Mouse (Mus musculus): ENCODE data around the gene Dnmt1.

Dnmt1 gene

DNA sequence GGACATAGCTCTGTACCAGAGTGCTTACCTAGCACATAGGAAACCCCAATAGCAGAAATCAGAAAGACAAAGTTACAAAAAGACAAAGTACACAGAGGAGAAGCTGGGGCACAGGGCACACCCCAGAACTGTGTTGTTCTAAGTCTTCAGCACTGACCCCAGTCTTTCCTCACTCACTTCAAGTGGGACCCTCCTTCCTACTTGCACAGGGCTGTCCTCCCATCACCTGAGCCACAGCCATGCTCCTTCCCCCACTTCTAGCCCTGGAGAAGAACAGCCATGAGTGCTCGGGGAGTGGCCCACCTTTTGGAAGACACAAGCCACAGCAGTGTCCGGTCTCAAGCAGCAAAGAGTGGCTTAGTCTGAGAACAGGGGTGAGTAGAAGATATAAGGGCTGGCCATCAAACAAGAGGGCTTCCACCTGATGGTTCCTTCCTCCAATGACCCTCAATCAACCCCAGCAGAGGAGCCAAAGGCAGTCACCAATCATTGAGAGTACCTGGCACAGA lies at the start of gene Dnmt1:
Gene Dnmt1, minus strand, starts transcription at position 459 of the 509 bp plus-strand sequence.
- in situ Hi-C loops (cut with MboI, MseI), result no loop called here

DNA sequence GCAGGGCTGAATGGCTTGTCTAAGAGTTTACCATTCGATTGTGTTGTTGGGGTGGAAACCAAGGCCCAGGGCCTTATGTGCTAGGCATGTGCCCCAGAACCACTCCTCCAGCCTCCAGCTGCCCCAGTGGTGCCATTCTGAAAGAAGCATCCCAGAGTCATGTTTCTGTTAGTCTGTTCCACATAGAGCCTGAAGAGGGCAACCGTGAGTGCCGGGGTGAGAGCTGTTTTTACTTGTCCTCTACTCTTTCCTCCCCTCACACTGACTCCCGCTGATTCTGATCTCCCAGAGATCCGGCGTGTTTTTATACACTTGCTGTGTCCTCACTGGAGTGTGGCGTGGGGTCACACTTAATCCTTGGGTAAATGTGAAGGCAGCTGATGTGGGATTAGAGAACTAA lies 48.3 kb upstream of the Dnmt1 start:
- in situ Hi-C loops (cut with MboI, MseI), result no loop called here

DNA sequence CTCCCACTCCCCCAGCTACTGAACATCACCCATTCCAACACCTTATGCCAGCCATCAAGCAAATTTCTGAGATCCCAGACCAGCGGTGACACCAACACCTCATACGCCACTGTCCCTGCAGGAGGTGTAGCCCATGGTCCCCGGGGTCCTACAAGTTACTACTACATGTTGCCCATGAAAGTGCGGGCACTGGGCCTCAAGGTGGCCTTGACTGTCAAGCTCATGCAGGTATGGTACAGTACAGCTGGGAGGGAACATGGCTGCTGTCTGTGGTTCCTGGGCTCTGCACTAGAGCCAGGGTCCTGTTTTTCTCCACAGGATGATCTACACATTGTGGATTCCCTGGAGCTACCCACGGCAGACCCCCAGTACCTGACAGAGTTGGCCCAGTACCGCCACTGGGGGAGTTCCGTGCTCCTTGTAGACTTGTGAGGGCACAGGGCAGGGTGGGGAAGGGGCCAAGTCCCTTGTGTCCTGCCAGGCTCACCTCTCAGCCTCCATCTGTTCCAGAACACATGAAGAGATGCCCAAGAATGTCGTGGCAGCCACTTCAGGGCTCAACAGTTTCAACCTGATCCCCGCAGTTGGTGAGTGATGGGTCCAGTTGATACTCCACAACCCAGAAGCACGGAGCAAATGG lies 47.7 kb upstream of the Dnmt1 start:
- in situ Hi-C loops (cut with MboI, MseI), result no loop called here

DNA sequence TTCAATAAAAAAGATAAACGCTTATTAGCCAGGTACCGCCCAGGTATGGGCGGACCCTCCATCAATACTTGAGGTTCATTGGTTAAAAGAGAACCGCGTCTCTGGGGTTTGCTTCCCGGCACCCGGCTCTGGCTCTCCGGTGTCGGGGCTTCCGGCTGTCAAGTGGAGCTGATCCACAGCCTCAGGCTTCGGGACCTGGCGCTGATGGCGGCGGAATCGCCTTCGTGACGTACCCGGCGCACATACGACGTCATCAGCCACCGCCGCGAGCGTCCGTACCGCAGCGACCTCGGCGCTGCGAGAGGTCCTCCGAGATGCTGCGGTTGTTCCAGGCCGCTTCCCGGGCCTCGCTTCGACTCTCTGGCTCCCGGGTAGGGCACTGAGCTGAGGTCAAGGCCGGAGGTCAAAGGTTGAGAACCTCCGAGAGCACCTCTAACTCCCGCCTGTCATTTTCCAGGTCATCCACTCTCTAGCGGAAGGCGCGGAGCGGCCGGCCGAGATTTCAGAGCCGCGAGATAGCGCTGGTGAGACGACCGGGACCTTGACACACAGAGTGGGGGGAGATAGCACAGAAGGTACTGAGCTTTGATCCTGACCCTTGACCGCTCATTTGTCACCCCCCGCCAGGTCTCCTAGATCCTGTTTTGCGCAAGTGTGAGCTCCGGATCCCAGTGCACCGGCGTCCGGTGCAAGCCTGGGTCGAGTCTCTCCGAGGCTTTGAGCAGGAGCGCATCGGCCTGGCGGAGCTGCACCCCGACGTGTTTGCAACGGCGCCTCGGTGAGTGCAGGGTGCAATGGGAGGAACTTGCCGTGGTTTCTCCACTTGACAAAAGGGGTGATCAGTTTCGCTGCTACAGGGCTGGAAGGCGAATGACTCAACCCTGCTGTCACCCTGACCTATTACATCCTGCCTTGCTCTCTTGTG lies 43.2 kb upstream of the Dnmt1 start, which contains the start of gene Mrpl4:
Gene Mrpl4, plus strand, starts transcription at position 112 of the 925 bp plus-strand sequence.
- in situ Hi-C loops (cut with MboI, MseI), result loop anchor here in 1 of 2 experiments (5.0 kb wide), 1 partner anchor 106 kb away; the partner anchor contains the start of gene Eif3g

DNA sequence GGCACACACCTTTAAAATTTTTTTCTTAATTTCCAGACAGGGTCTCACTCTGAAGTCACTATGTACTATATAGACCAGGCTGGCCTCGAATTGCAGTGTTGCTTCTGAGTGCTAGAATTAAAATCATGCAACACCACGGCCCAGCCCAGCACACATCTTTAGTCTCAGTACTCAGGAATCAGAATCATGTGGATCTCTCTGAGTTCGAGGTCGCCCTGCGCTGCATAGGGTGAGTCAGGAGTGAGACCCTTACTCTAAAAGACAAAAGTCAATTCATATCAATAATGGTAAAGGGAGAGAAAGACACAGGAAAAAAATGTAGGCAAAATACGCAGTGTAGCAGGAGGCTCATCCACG lies 42.6 kb upstream of the Dnmt1 start:
- in situ Hi-C loops (cut with MboI, MseI), result loop anchor here in 1 of 2 experiments (5.0 kb wide), 1 partner anchor 105 kb away; the partner anchor contains the start of gene Eif3g

DNA sequence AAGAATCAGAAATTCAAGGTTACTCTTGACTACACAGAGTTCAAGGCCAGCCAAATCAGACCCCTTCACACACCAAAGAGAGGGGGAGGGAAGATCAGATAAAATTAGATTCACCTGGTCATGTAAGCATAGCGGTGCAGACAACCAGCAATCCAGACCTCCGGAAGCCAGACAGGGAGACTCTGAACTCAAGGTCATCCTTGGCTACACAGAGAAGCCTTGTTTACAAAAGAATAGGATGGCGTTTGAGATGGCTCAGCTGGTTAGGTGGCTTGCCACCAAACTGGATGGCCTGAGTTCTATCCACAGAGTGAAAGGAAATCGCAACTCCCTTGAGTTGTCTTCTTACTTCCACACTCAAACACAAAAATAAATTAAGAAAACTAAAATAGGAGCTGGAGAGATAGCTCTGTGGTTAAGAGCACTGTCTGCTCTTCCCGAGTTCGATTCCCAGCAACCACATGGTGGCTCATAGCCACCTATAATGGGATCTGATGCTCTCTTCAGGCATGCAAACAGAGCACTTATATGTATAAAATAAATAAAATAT lies 42.0 kb upstream of the Dnmt1 start:
- in situ Hi-C loops (cut with MboI, MseI), result loop anchor here in 1 of 2 experiments (5.0 kb wide), 1 partner anchor 104 kb away; the partner anchor contains the start of gene Eif3g

DNA sequence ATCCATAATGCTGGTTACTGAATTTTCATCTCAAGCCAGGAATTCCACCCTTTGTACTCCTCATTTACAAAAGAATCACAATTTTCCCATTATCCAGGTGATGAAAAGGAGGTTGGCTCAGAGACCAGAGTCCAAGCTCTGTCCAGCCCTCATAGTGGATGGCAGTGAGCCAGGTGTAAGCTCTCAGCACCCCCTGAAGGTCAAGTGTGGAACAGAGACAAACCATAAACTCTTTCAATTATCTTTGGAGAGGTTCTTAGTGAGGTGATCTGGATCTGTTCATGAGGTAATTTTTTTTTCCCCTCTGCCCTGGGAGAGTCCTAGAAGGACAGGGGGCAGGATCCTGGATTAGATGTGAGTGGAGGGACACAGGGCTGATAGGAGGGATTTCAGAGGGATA lies 41.1 kb upstream of the Dnmt1 start:
- in situ Hi-C loops (cut with MboI, MseI), result loop anchor here in 1 of 2 experiments (5.0 kb wide), 1 partner anchor 104 kb away; the partner anchor contains the start of gene Eif3g

DNA sequence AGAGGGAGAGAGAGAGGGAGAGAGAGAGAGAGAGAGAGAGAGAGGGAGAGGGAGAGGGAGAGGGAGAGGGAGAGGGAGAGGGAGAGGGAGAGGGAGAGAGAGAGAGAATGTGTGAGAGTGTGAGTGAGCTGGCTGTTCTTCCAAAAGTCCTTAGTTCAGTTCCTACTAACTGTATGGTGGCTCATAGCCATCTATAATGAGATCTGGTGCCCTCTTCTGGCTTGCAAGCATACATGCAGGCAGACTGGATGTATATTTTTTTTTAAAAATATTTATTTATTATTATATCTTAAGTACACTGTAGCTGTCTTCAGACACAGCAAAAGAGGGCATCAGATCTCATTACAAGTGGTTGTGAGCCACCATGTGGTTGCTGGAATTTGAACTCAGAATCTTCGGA lies 38.6 kb upstream of the Dnmt1 start:
- in situ Hi-C loops (cut with MboI, MseI), result loop anchor here in 1 of 2 experiments (5.0 kb wide), 1 partner anchor 56 kb away; no protein-coding TSS in a partner anchor

DNA sequence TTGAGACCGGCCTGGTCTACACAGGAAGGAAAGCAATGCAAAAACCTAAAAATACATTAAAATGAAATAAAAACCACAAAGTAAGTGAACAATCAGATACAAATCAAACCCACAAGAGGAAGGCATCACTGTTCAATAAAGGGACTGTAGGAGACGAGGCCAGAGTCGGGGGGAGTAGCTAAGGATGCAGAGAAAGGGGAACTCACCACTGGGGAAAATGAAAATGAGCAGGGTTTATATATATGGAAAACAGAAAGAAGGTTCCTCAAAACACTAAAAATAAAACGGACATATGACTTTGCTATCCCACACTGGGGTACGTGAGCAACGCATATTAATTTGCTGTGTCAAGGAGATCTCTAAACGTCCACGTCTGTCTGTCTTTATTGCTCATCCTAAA lies 37.4 kb upstream of the Dnmt1 start:
- in situ Hi-C loops (cut with MboI, MseI), result loop anchor here in 1 of 2 experiments (5.0 kb wide), 1 partner anchor 55 kb away; no protein-coding TSS in a partner anchor

DNA sequence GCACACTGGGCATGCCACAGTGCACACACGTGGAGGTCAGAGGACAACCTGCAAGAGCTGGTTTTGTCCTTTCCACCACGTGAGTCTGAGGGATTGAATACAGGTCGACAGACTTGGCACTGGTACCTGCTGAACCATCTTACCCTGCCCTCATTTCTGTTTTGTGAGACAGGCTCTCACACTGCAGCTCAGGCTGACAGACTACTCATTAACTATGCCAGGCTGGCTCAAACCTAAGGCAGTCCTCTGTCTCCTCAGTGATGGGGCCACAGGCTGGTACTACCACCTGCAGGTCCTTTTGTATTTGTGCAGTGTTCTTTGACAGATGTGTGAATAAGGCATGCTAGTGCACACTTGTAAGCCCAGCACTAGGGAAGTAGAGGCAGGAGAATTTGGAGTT lies 35.4 kb upstream of the Dnmt1 start:
- in situ Hi-C loops (cut with MboI, MseI), result loop anchor here in 1 of 2 experiments (5.0 kb wide), 1 partner anchor 53 kb away; no protein-coding TSS in a partner anchor

DNA sequence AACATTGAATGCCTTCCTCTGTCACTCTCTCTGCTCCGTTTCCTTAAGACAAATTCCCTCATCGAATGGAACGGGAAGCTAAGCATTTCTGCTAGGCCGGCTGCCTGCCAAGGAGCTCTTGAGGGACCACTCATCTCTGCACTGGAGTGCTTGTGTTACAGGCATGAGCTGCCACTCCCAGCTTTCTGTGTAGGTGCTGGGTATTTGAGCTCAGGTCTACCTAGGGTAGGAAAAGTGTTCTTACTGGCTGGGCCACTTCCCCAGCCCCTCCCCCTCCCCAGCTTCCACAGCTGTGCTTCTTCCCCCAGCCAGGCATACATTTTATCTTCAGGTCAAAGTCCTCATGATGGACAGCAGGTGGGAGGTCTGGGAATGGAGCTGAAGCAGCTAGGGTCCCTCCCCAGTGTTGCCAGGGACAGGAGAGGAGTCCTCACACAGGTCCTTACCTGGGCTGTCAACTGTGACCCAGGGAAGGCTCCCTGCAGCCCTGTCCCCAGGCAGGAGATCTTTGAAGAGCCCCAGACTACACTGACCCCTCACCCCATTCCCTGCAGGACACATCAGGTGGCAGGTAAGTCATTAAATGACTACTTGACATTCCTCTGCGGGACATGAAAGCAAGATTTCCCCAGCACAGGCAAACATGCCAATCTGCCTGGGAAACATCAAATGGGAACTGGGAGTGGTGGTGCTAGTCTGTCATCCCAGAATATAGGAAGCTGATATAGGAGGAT lies 33.6 kb upstream of the Dnmt1 start:
- in situ Hi-C loops (cut with MboI, MseI), result no loop called here

DNA sequence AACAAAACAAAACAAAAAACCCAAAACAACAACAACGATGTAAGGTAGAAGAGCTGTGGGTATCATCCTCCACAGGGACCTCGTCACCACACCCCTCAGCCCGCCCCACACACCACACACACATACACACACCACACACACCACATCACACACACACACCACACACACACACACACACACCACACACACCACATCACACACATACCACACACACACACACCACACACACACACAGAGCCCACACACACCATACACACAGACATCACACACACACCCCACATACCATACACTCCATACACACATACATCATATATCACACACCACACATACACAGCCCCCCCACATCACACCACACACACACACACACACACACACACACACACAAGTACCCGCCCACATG lies 31.9 kb upstream of the Dnmt1 start:
- in situ Hi-C loops (cut with MboI, MseI), result no loop called here

DNA sequence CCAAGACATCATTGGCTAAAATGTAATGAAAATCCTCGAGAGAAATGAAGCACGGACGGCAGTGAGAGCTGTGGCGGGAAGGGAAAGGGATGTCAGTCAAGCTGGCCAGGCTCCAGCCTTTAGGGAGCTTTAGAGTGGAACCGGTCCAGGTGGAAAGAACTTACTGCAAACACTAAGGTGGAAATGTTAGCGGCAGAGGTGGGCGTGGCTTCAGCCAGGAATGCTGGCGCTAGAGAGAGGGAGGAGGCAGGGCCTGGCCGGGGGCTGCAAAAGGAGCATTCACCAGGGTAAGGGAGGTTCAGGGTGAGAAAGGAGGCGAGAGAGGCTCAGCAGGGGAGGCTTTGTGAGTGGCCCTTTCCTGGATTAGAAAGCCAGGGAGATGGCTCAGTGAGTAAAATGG lies 31.2 kb upstream of the Dnmt1 start:
- in situ Hi-C loops (cut with MboI, MseI), result no loop called here

DNA sequence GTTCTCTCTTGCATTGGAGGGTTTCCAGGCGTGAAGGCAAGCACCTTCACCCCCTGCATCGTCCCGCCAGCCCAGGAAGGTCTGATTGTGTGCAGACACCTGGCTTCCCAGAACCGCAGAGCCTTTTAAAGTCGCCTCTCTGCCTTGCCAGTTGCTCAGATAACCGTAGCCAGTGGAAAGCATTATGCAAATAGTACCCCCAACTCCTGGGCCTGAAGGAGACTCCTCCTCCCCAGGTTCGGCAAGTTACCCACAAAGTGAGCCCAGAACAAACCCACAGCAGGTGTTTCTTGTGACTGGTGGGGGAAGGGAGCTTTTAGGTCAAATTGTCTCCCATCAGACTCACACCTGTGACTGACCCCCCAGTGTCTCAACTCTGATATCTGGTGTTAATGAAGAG lies 28.3 kb upstream of the Dnmt1 start:
- in situ Hi-C loops (cut with MboI, MseI), result loop anchor here in 1 of 2 experiments (5.0 kb wide), 1 partner anchor 56 kb away; no protein-coding TSS in a partner anchor

DNA sequence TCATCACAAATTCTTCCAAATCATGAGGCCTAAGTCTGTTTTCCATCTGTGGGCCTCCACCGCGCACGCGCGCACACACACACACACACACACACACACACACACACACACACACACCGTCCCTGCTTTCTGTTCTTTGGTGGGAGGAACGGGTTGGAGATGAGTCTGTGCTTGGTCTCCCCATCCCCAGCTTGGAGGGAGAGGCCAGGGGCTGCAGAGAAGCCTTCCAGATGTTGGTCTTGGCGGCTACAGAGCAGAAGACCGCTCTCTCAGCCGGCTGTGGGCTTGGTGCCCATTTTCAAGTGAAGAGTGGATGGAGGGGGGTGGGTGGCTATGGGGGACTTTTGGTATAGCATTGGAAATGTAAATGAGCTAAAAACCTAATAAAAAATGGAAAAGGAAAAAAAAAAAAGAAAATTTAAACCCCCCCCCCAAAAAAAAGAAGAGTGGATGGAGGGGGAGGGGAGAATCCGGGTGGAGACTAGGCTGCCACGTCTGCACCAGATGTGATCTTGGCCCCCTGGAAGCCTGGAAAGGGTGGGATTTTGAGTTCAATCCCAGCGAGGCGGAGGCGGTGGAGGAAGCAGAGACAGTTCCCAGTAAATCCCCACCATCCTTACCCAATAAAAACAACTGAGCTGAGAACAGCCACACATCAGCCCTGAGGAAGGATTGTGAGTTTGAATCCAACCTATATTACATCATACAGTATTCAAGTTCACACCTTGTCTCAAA lies 27.4 kb upstream of the Dnmt1 start:
- in situ Hi-C loops (cut with MboI, MseI), result loop anchor here in 1 of 2 experiments (5.0 kb wide), 1 partner anchor 55 kb away; no protein-coding TSS in a partner anchor

DNA sequence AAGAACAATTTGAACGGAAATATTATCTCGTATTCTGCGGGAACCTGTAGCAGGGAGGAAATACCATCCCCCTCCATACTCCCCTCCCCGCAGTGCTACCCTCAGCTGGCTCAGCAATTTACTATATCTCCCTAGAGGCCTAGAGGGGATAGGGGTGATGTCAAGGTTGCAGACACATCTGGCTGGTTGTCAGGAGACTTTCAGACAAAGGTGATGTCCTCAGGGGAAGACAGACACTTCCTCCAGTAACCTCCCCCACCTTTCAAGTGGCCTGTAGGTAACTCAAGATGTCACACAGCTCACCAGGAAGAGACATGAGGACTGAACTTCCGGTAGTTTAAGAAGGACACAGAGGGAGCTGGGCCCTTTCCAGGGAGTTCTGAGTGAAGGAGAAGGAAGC lies 23.5 kb upstream of the Dnmt1 start:
- in situ Hi-C loops (cut with MboI, MseI), result no loop called here

DNA sequence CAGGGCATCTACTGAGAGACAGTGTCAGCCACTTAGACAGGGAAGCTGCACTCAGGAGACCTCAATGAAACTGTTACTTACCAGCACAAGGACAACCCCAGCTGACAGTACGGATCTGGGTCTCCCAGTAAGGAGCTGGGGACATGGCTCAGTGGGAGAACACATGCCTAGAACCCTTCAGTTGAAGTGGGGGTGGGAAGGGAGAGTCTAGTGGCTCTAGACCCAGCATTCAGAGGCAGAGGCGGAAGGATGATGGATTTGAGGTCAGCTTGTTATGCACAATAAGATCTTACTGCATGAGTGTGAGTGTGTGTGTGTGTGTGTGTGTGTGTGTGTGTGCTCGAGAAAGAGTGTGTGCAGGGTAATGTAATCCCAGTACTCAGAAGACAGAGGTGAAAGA lies 22.5 kb upstream of the Dnmt1 start:
- in situ Hi-C loops (cut with MboI, MseI), result no loop called here

DNA sequence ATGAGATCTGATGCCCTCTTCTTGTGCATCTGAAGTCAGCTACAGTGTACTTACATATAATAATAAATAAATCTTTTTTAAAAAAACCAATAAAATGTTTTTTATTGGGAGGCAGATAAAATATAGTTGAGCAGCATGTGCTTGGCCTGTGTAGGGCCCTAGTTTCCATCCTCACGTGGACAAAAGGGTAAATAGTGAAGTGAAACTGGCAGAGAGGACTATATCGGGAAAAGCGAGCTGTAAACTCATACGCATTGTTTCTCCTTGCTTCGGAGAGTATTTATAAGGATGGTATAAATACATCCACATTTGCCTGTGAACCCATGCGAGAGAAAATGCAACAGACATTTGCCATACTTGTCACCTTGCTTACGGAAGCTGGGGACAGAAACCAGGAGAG lies 20.1 kb upstream of the Dnmt1 start:
- in situ Hi-C loops (cut with MboI, MseI), result loop anchor here in 1 of 2 experiments (10.0 kb wide), 1 partner anchor 485 kb away; the partner anchor contains the start of gene Zfp426

DNA sequence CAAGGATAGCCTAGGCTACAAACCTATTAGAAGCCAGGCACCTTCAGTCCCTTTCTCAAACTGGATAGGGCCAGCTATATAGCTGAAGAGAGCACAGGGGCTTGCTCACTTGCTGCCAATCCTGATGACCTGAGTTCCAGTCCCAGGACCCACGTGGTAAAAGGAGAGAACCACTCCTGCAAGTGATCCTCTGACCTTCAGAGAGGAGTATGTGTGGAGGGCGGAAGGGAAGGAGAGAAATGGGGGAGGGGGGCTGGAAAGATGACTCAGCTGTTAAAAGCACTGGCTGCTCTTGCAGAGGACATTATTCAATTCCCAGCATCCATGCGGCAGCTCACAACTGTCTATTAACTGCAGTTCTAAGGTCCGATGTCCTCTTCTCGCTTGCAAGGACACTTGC lies 19.5 kb upstream of the Dnmt1 start:
- in situ Hi-C loops (cut with MboI, MseI), result loop anchor here in 1 of 2 experiments (10.0 kb wide), 1 partner anchor 484 kb away; the partner anchor contains the start of gene Zfp426
